Mouse (Mus musculus) kidney, embryonic 14.5 days (tissue): ENCODE results near the gene Smim4. TPM values are rescaled to one million over a fixed set of nuclear protein-coding genes. Genes with fewer than 3 reads are reported as not detected.

Experiments
- ATAC-seq: fragments of 200-750 bp; cut with Nextera tagmentation; 2 replicates; pipeline ENCODE4 v1.8.0; 2017; ENCODE audit warnings: moderate number of reproducible peaks, mild to moderate bottlenecking, moderate TSS enrichment, moderate library complexity; ENCODE audit not compliant: low FRiP score, low TSS enrichment
- H3K27ac ChIP-seq: fragments of 300-500 bp; sonication (generic); 2 replicates; pipeline ENCODE4 v1.5.1; 2014; ENCODE audit warnings: low read depth, mild to moderate bottlenecking, low read length, moderate library complexity, mixed read lengths
- H3K27me3 ChIP-seq: fragments of 300-500 bp; sonication (generic); 2 replicates; pipeline ENCODE4 v1.6.1; 2014; ENCODE audit warnings: mild to moderate bottlenecking, low read length; ENCODE audit not compliant: control insufficient read depth, insufficient read depth
- H3K36me3 ChIP-seq: fragments of 300-500 bp; sonication (generic); 2 replicates; pipeline ENCODE4 v1.6.1; 2014; ENCODE audit warnings: low read length, mixed read lengths; ENCODE audit not compliant: control insufficient read depth, insufficient read depth
- H3K4me1 ChIP-seq: fragments of 300-500 bp; sonication (generic); 2 replicates; pipeline ENCODE4 v1.6.1; 2014; ENCODE audit warnings: low read length, mixed read lengths; ENCODE audit not compliant: control insufficient read depth, insufficient read depth
- H3K4me2 ChIP-seq: fragments of 300-500 bp; sonication (generic); replicated peaks from 2 replicates; pipeline ENCODE4 v1.6.1; 2014; ENCODE audit warnings: low read depth, mild to moderate bottlenecking, low read length
- H3K4me3 ChIP-seq: fragments of 300-500 bp; sonication (generic); 2 replicates; pipeline ENCODE4 v1.5.1; 2014; ENCODE audit warnings: mild to moderate bottlenecking, low read length
- H3K9ac ChIP-seq: fragments of 300-500 bp; sonication (generic); 2 replicates; pipeline ENCODE4 v1.6.1; 2014; ENCODE audit warnings: low read depth, mild to moderate bottlenecking, low read length, moderate library complexity
- H3K9me3 ChIP-seq: fragments of 300-500 bp; sonication (generic); 2 replicates; pipeline ENCODE4 v1.6.1; 2016; ENCODE audit warnings: low read length; ENCODE audit not compliant: control insufficient read depth
- WGBS: fragments of 180-500 bp; shearing (Covaris S2); extraction: QIAGEN DNeasy Blood & Tissue Kit; methylation state at CpG from one replicate; pipeline ENCODE4 v1.1.7; 2014; 5-methylcytosine and 5-hydroxymethylcytosine counted together
- polyA plus RNA-seq: library from polyadenylated mRNA; unstranded; fragments of >200 nt; fragmentation: Nextera tagmentation; extraction: Ambion mirVana; gene quantifications from 2 replicates; pipeline ENCODE4 v1.2.1, GENCODE M21; 2014

The Smim4 gene
- polyA plus RNA-seq = 98.5 and 124 TPM in 2 replicates

DNA sequence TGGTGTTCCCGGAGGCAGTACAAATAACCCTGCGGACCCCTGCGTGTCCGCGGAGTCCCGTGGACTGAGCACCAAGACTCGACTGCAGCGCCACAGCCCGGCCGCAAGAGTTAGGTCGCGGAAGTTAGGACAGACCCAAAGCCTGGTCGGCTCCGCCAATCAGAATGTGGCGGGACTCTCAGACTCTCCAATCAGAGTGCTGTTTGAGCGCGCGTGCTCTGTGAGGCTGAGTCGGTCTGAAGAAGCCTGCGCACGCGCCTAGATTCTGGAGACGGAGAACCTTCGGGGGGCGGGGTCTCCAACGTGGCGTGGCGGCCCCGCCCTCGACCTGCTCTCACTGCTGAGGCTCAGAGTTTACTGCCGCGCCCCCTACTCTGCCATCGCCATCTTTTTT is at the start of gene Smim4:
Smim4 (minus strand) TSS at position 131 of the 394 bp plus-strand sequence.
- Histone ChIP-seq H3K4me3 (peak within 1 kb of the TSS; percentile 71), H3K9me3 (no peaks in the 10 kb centered on the region), H3K36me3 (peaks cover 1% of the 10 kb centered on the region; the same call in 1 of the 2 replicates), H3K4me1 (peaks cover 52% of the 10 kb centered on the region), H3K27ac (peak within 1 kb of the TSS; percentile 91), H3K27me3 (no peaks in the 10 kb centered on the region), H3K4me2 (peak within 1 kb of the TSS; percentile 89), H3K9ac (peak within 1 kb of the TSS; percentile 72)
- peak; percentile 93 for ATAC-seq
- WGBS = under 1% methylated on average over 33 of the region's 33 CpGs

DNA sequence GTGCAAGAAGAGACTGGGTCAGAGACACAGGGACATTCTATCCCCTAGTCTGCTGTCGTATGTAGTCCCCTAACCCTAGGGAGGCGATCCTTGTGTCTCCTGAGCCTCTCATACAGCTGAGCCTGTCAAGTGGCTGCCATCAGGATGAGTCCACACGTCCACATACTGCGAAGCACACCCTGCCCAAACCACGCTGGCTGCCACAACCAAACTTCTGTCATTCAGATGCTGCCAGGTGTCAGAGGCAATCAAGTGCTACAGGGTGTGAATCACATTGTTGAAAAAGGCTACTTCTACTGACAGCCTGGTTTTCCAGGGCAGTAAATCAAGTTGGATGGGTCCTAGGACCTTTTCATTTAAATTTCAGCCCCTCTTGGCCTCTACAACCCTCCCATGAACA is 49.0 kb upstream of the Smim4 start:
- H3K27ac ChIP-seq = no peak overlapping the region
- H3K27me3 ChIP-seq = no peaks in the 10 kb centered on the region
- H3K4me1 ChIP-seq = no peaks in the 10 kb centered on the region
- no peak overlapping the region for H3K9ac ChIP-seq
- H3K36me3 ChIP-seq = peaks cover 99% of the 10 kb centered on the region
- WGBS = 82% methylated on average over 5 of the region's 5 CpGs
- H3K4me3 ChIP-seq = no peak overlapping the region
- H3K4me2 ChIP-seq = no peak overlapping the region
- no peak for ATAC-seq
- H3K9me3 ChIP-seq = no peaks in the 10 kb centered on the region

DNA sequence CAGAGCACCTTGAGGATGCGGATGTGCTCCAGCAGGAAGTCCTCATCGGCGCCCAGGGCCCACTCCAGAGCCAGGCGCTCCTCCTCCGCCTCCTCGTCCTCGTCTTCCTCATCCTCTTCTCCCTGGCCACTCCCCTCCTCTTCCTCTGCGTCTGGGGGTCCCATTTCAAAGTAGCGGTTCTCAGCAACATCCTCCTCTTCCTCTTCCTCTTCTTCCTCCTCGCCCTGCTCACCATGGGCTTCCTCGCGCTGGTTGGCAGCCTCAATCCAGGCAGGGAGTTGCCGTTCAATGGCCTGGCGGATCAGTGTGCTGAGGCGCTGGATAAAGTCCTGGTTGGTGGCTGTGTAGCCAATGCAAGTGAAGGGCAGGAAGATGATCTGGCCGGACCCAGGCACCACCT is 48.5 kb upstream of the Smim4 start:
- Histone ChIP-seq H3K4me2 (no peak overlapping the region), H3K9ac (no peak overlapping the region), H3K27me3 (no peaks in the 10 kb centered on the region), H3K27ac (no peak overlapping the region), H3K36me3 (peaks cover 99% of the 10 kb centered on the region), H3K4me1 (no peaks in the 10 kb centered on the region), H3K4me3 (no peak overlapping the region), H3K9me3 (no peaks in the 10 kb centered on the region)
- no peak for ATAC-seq
- WGBS = 88% methylated on average over 16 of the region's 16 CpGs

DNA sequence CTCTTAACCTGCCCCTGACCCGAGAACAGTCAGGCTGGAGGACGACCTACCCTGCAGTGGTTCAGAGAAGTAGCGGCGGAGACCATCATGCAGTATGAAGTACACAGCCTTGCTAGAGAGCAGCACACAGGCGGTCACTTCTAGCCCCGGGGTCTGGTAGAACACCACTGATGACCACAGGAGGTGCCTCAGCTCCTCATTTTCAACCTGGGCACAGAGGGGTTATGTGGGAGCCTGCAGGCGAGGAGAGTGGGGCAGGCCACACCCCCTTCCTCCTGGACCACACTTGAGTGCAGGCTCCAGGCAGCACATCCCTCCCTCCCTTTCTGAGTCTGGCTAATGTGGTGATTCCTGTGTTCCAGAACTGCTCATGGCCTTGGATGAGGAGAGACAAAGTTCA is 44.8 kb upstream of the Smim4 start:
- H3K9ac ChIP-seq = no peak overlapping the region
- H3K36me3 ChIP-seq = peaks cover 86% of the 10 kb centered on the region
- H3K4me1 ChIP-seq = 0 out of 2 replicates have a peak, but pooled peaks cover 4% of the 10 kb centered on the region
- no peak overlapping the region for H3K4me2 ChIP-seq
- H3K27ac ChIP-seq = no peak overlapping the region
- no peaks in the 10 kb centered on the region for H3K9me3 ChIP-seq
- no peak overlapping the region for H3K4me3 ChIP-seq
- WGBS = 90% methylated on average over 7 of the region's 7 CpGs
- ATAC-seq = no peak
- H3K27me3 ChIP-seq = no peaks in the 10 kb centered on the region

DNA sequence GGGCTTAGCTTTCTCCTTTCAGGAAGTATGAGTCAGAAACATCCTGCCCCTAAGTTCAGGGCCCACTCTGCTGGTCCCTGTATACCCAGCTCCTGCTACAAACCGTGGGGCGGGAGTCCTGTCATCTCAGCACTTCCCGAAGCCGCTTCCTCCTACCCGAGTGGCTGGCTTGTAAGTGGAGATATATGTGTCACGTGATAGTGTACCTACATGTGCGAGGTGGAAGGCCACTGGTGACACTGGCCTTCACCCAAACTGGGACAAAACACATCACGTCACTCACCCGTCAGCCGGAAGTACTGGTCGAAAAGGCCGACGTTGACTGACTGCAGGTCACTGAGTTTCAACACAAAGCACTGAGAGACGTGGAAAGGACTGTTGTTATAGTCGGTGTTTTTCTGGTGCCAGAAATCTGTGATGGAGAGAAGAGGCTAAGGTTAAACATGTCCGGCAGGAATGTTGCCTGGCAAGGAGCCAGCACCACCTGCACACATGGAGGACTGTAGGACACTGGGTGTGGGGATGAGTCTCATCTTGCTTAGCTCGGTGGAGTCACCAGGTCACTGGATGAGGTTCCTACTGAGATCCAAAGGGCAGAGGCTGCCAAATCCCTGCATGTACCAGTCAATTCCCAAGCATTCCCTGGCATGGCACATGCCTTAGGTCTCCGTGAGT is 44.2 kb upstream of the Smim4 start:
- Histone ChIP-seq H3K4me1 (0 out of 2 replicates have a peak, but pooled peaks cover 5% of the 10 kb centered on the region), H3K27me3 (no peaks in the 10 kb centered on the region), H3K27ac (no peak overlapping the region), H3K36me3 (peaks cover 81% of the 10 kb centered on the region), H3K9me3 (no peaks in the 10 kb centered on the region), H3K4me3 (no peak overlapping the region), H3K4me2 (no peak overlapping the region), H3K9ac (no peak overlapping the region)
- WGBS = 76% methylated on average over 18 of the region's 18 CpGs
- no peak for ATAC-seq

DNA sequence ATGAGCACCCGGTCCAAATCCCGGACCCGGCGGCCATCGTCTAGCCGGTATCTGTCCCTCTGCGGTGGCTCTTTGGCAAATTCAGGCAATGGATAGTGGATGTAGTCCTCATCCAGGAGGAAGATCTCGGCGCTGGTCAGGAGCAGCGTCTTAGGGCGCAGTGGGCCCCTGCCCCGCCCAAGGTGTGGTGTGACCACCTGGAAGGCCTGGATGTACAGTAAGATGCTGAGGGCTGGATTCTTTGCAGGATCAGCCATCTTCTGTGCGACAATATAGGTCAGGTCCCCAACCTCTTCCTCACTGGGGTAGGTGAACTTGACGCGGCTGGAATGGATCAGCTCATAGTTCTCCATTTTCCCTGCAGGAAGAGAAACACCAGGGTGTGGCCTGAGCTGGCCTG is 43.1 kb upstream of the Smim4 start:
- Histone ChIP-seq H3K27ac (no peak overlapping the region), H3K9ac (no peak overlapping the region), H3K36me3 (peaks cover 70% of the 10 kb centered on the region), H3K27me3 (no peaks in the 10 kb centered on the region), H3K4me3 (no peak overlapping the region), H3K4me2 (no peak overlapping the region), H3K4me1 (0 out of 2 replicates have a peak, but pooled peaks cover 5% of the 10 kb centered on the region), H3K9me3 (no peaks in the 10 kb centered on the region)
- WGBS = 96% methylated on average over 15 of the region's 15 CpGs
- ATAC-seq = no peak

DNA sequence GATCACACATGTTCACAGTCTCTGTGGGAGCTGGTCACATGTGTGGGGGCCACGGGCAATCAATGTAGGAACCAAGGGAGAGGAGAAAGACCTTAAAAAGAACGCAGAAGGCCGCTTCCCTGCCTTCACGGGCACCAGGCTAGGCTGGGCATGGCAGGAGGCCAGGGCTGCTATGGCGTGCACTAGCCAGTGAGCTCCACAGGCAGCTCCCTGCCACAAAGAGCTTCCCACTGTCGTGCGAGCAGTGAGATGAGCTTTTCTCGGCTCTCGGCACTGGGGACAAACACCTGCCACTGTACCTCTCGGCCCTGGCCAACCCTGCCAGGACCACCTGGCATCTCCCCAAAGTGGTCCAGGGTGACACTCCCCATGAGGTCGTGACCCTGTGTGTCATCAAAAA is 42.6 kb upstream of the Smim4 start:
- WGBS = 95% methylated on average over 11 of the region's 11 CpGs
- H3K27me3 ChIP-seq = no peaks in the 10 kb centered on the region
- peaks cover 65% of the 10 kb centered on the region for H3K36me3 ChIP-seq
- ATAC-seq = no peak
- H3K9ac ChIP-seq = no peak overlapping the region
- no peak overlapping the region for H3K27ac ChIP-seq
- peaks cover 8% of the 10 kb centered on the region; the same call in 1 of the 2 replicates for H3K4me1 ChIP-seq
- no peak overlapping the region for H3K4me2 ChIP-seq
- H3K4me3 ChIP-seq = no peak overlapping the region
- H3K9me3 ChIP-seq = no peaks in the 10 kb centered on the region

DNA sequence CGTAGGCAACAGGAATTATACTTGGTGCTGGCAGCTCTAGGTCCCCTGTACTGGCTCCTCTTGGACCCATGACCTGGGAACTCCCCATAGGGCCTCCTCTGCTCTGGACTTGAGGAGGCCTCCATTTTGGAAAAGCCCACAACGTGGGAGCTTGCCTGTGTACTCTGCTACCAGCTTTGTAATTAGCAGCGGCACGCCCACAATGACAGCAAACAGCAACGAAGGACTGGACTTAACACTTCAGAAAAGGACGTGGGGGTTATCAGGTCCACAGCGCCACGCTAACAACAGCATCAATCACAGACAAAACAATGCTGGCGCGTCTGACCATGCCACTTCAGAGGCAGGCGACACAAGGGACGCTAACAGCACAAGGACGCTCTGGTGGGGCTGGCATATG is 42.2 kb upstream of the Smim4 start:
- Histone ChIP-seq H3K9me3 (no peaks in the 10 kb centered on the region), H3K9ac (no peak overlapping the region), H3K27ac (no peak overlapping the region), H3K27me3 (no peaks in the 10 kb centered on the region), H3K4me2 (no peak overlapping the region), H3K4me3 (no peak overlapping the region), H3K36me3 (peaks cover 61% of the 10 kb centered on the region), H3K4me1 (peaks cover 12% of the 10 kb centered on the region; the same call in 1 of the 2 replicates)
- 86% methylated on average over 13 of the region's 13 CpGs for WGBS
- no peak for ATAC-seq

DNA sequence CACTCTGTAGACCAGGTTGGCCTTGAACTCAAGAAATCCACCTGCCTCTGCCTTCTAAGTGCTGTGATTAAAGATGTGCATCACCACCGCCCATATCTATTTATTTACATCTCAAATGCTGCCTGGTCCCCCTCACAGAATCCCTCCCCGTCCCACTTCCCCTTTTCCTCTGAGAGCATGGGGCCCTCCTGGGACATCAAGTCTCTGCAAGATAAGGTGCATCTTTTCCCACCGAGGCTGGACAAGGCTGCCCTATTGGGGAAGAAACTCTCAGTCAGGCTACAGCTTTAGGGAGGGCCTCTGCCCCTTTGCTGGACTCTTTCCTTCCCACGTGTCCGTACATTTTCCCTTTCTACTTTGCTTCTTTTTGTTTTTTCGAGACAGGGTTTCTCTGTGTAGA is 40.8 kb upstream of the Smim4 start:
- Histone ChIP-seq H3K4me3 (no peak overlapping the region), H3K27ac (no peak overlapping the region), H3K36me3 (peaks cover 46% of the 10 kb centered on the region), H3K4me2 (no peak overlapping the region), H3K4me1 (peaks cover 21% of the 10 kb centered on the region; the same call in 1 of the 2 replicates), H3K9me3 (no peaks in the 10 kb centered on the region), H3K9ac (no peak overlapping the region), H3K27me3 (no peaks in the 10 kb centered on the region)
- WGBS = 76% methylated on average over 6 of the region's 6 CpGs
- no peak for ATAC-seq
